Mouse (Mus musculus): Measurements from ENCODE around the gene Cacna1b. TPM values are rescaled to one million over a fixed set of nuclear protein-coding genes. Genes with fewer than 3 reads are reported as not detected.
A peak's percentile ranks its signal among the peaks of the same experiment; 100 is the strongest.

Gene Cacna1b
- polyA plus RNA-seq, 1 experiment from 2014 or later, result 1.7 TPM

DNA sequence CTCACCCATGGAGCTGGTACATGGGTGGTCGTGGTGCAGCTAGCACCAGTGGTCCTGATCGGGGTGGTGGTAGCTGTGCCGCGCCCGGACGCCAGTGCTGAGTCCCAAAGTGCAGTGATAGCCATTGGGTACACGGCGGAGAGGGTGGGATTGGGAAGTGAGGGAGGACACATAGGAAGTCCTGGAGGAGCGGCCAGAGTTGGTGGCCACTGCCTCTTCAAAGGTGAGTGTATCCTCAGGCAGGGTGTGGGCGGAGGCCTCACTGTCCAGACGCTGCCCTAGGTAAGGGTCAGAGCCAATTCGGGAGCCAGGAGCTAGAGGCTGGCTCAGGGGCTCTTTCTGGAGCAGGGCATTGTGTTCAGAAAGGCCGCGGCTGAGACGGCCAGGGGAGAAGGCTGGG, 156.4 kb downstream of the Cacna1b start:
- no peak for ATAC-seq (ENCODE audit: low FRiP score)
- no peaks in the 10 kb centered on the region for H3K36me3 ChIP-seq (ENCODE audit: control insufficient read depth, insufficient read depth, low read length)
- 86% methylated on average over 15 of the region's 15 CpGs for WGBS
- no peaks in the 10 kb centered on the region for H3K27me3 ChIP-seq (ENCODE audit: control insufficient read depth, insufficient read depth, low read length)
- no peak overlapping the region for H3K9ac ChIP-seq (ENCODE audit: low read length)
- H3K9me3 ChIP-seq (ENCODE audit: control insufficient read depth, low read length), result no peaks in the 10 kb centered on the region
- H3K4me2 ChIP-seq, result no peak overlapping the region
- no peak for DNase-seq (ENCODE audit: low spot score, missing footprints)
- peaks cover 3% of the 10 kb centered on the region; the same call in 1 of the 2 replicates for H3K4me1 ChIP-seq (ENCODE audit: control insufficient read depth, insufficient read depth, low read length)
- H3K4me3 ChIP-seq (ENCODE audit: low read depth, low read length), result no peak overlapping the region
- H3K27ac ChIP-seq (ENCODE audit: low read depth, low read length), result no peak overlapping the region

DNA sequence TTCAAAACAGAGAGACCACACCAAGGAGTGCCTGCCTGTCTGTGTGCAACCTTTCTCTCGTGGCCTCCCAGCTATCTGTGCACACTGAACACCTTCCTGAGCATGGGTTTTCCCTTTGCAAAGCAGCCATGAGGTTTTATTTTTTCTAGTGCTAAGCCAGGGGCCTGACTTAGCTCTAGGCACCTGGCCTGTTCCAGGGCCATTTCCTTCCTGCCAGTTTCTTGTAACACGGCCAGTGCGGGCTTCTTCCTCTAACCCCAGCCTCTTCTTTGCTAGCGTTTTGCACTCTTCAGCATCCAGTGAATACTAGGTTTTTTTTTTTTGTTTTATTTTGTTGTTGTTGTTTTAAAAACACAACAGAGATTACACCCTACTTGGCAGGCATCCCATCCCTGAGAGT, 157.9 kb downstream of the Cacna1b start:
- DNase-seq (ENCODE audit: low spot score, missing footprints), result no peak
- Histone ChIP-seq H3K27me3 (ENCODE audit: control insufficient read depth, insufficient read depth, low read length) (no peaks in the 10 kb centered on the region), H3K27ac (ENCODE audit: low read depth, low read length) (no peak overlapping the region), H3K4me3 (ENCODE audit: low read depth, low read length) (no peak overlapping the region), H3K4me1 (ENCODE audit: control insufficient read depth, insufficient read depth, low read length) (peaks cover 3% of the 10 kb centered on the region; the same call in 1 of the 2 replicates), H3K4me2 (no peak overlapping the region), H3K36me3 (ENCODE audit: control insufficient read depth, insufficient read depth, low read length) (no peaks in the 10 kb centered on the region), H3K9me3 (ENCODE audit: control insufficient read depth, low read length) (no peaks in the 10 kb centered on the region), H3K9ac (ENCODE audit: low read length) (no peak overlapping the region)
- ATAC-seq (ENCODE audit: low FRiP score), result no peak
- WGBS, result 85% methylated on average over 4 of the region's 4 CpGs

- DNase-seq (ENCODE audit: low spot score, missing footprints), result no peak
- H3K4me2 ChIP-seq, result no peak overlapping the region
- WGBS, result 93% methylated on average over 4 of the region's 4 CpGs
- no peak overlapping the region for H3K27ac ChIP-seq (ENCODE audit: low read depth, low read length)
- H3K4me1 ChIP-seq (ENCODE audit: control insufficient read depth, insufficient read depth, low read length), result no peaks in the 10 kb centered on the region
- no peaks in the 10 kb centered on the region; the same call in 1 of the 2 replicates for H3K9me3 ChIP-seq (ENCODE audit: control insufficient read depth, low read length)
- H3K27me3 ChIP-seq (ENCODE audit: control insufficient read depth, insufficient read depth, low read length), result no peaks in the 10 kb centered on the region
- H3K9ac ChIP-seq (ENCODE audit: low read length), result no peak overlapping the region
- H3K4me3 ChIP-seq (ENCODE audit: low read depth, low read length), result no peak overlapping the region
- H3K36me3 ChIP-seq (ENCODE audit: control insufficient read depth, insufficient read depth, low read length), result no peaks in the 10 kb centered on the region
- no peak for ATAC-seq (ENCODE audit: low FRiP score)
Observed at GRCm38 (mm10) chr2:24589426-24589825, 173.5 kb downstream of the Cacna1b start.

GRCm38 (mm10) chr2:24587999-24588398, 175.0 kb downstream of the Cacna1b start:
- H3K4me1 ChIP-seq (ENCODE audit: control insufficient read depth, insufficient read depth, low read length), result no peaks in the 10 kb centered on the region
- H3K9ac ChIP-seq (ENCODE audit: low read length), result no peak overlapping the region
- H3K4me3 ChIP-seq (ENCODE audit: low read depth, low read length), result no peak overlapping the region
- no peaks in the 10 kb centered on the region for H3K36me3 ChIP-seq (ENCODE audit: control insufficient read depth, insufficient read depth, low read length)
- ATAC-seq (ENCODE audit: low FRiP score) (no peak), DNase-seq (ENCODE audit: low spot score, missing footprints) (no peak)
- H3K27ac ChIP-seq (ENCODE audit: low read depth, low read length), result no peak overlapping the region
- H3K27me3 ChIP-seq (ENCODE audit: control insufficient read depth, insufficient read depth, low read length), result no peaks in the 10 kb centered on the region
- no peak overlapping the region for H3K4me2 ChIP-seq
- no peaks in the 10 kb centered on the region; the same call in 1 of the 2 replicates for H3K9me3 ChIP-seq (ENCODE audit: control insufficient read depth, low read length)

- H3K27ac ChIP-seq (ENCODE audit: low read depth, low read length), result no peak overlapping the region
- no peaks in the 10 kb centered on the region for H3K36me3 ChIP-seq (ENCODE audit: control insufficient read depth, insufficient read depth, low read length)
- no peaks in the 10 kb centered on the region for H3K27me3 ChIP-seq (ENCODE audit: control insufficient read depth, insufficient read depth, low read length)
- ATAC-seq (ENCODE audit: low FRiP score), result no peak
- no peaks in the 10 kb centered on the region for H3K4me1 ChIP-seq (ENCODE audit: control insufficient read depth, insufficient read depth, low read length)
- 22% methylated on average over 3 of the region's 3 CpGs for WGBS
- H3K4me3 ChIP-seq (ENCODE audit: low read depth, low read length), result no peak overlapping the region
- no peak overlapping the region for H3K9ac ChIP-seq (ENCODE audit: low read length)
- H3K4me2 ChIP-seq, result no peak overlapping the region
- H3K9me3 ChIP-seq (ENCODE audit: control insufficient read depth, low read length), result no peaks in the 10 kb centered on the region
- DNase-seq (ENCODE audit: low spot score, missing footprints), result peak; percentile 89
Observed at GRCm38 (mm10) chr2:24574616-24575015, 188.3 kb downstream of the Cacna1b start.

DNA sequence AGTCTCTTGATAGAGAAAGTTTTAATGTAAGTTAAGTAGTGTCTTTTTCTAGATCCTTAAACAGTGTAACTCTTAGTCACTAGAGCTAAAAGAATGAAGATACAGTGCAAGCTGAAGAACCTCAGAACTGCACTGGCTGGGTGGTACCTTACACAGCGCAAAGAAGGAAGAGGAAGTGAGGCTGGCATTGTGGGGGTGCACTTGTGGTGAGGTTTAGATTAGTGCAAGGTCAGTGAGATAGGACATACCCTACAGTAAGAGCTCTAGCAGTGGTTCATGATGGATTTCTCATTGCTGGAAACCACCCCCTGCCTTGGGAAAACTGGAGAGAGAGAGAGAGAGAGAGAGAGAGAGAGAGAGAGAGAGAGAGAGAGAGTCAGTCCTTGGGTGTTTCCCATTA, 192.0 kb downstream of the Cacna1b start:
- no peak overlapping the region for H3K9ac ChIP-seq (ENCODE audit: low read length)
- no peak overlapping the region for H3K27ac ChIP-seq (ENCODE audit: low read depth, low read length)
- H3K4me3 ChIP-seq (ENCODE audit: low read depth, low read length), result no peak overlapping the region
- H3K9me3 ChIP-seq (ENCODE audit: control insufficient read depth, low read length), result no peaks in the 10 kb centered on the region
- no peaks in the 10 kb centered on the region for H3K36me3 ChIP-seq (ENCODE audit: control insufficient read depth, insufficient read depth, low read length)
- DNase-seq (ENCODE audit: low spot score, missing footprints) (no peak), ATAC-seq (ENCODE audit: low FRiP score) (no peak)
- no peaks in the 10 kb centered on the region for H3K4me1 ChIP-seq (ENCODE audit: control insufficient read depth, insufficient read depth, low read length)
- no peak overlapping the region for H3K4me2 ChIP-seq
- WGBS, result 87% methylated on average over 1 of the region's 1 CpGs
- no peaks in the 10 kb centered on the region for H3K27me3 ChIP-seq (ENCODE audit: control insufficient read depth, insufficient read depth, low read length)

- no peaks in the 10 kb centered on the region for H3K9me3 ChIP-seq (ENCODE audit: control insufficient read depth, low read length)
- DNase-seq (ENCODE audit: low spot score, missing footprints), result peak; percentile 93
- no peak overlapping the region for H3K4me2 ChIP-seq
- 0 out of 2 replicates have a peak, but pooled peaks have one; percentile 46 for ATAC-seq (ENCODE audit: low FRiP score)
- no peak overlapping the region for H3K27ac ChIP-seq (ENCODE audit: low read depth, low read length)
- H3K4me1 ChIP-seq (ENCODE audit: control insufficient read depth, insufficient read depth, low read length), result no peaks in the 10 kb centered on the region
- WGBS, result 15% methylated on average over 3 of the region's 3 CpGs
- H3K27me3 ChIP-seq (ENCODE audit: control insufficient read depth, insufficient read depth, low read length), result no peaks in the 10 kb centered on the region
- H3K4me3 ChIP-seq (ENCODE audit: low read depth, low read length), result no peak overlapping the region
- H3K9ac ChIP-seq (ENCODE audit: low read length), result no peak overlapping the region
- no peaks in the 10 kb centered on the region for H3K36me3 ChIP-seq (ENCODE audit: control insufficient read depth, insufficient read depth, low read length)
Observed at GRCm38 (mm10) chr2:24568555-24568954, 194.4 kb downstream of the Cacna1b start.

DNA sequence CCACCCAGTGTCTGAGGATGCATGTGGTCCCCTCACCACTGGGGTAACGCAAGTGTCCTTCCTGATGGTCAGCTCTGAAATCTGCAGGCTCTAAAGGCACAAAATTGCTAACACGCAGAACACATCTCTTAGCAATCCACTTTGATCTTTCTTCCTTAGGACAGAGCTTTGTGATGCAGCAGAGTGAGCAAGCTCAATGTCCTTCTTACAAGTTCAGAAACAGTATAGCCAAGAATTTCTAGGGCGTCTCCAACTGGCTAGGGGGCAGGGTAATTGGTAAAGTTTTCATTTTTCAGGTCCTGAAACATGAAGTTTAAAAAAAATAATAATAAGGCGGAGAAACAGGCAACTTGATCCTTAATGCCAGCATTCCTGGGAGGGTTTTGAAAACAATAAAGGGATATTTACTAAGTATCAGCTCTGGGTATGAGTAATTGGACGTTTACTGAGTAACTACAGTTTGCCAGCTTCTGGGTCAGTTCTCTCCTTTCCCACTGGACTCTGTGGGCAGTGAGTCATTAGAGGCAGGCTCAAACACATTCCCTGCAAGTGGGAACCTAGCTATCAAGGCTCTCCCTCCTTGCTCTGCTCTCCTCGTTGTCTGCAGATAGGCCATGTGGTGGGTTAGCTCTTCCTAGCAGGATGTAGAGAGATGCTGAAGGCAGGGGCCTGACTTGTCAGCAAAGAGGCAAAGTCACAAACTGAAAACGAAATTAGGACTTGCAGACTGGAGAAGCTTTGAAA, 200.2 kb downstream of the Cacna1b start:
- 72% methylated on average over 7 of the region's 7 CpGs for WGBS
- Histone ChIP-seq H3K4me1 (ENCODE audit: control insufficient read depth, insufficient read depth, low read length) (no peaks in the 10 kb centered on the region), H3K9ac (ENCODE audit: low read length) (no peak overlapping the region), H3K36me3 (ENCODE audit: control insufficient read depth, insufficient read depth, low read length) (no peaks in the 10 kb centered on the region), H3K4me2 (no peak overlapping the region), H3K4me3 (ENCODE audit: low read depth, low read length) (no peak overlapping the region), H3K27me3 (ENCODE audit: control insufficient read depth, insufficient read depth, low read length) (no peaks in the 10 kb centered on the region), H3K27ac (ENCODE audit: low read depth, low read length) (no peak overlapping the region), H3K9me3 (ENCODE audit: control insufficient read depth, low read length) (no peaks in the 10 kb centered on the region)
- ATAC-seq (ENCODE audit: low FRiP score) (no peak), DNase-seq (ENCODE audit: low spot score, missing footprints) (no peak)

- WGBS, result 82% methylated on average over 6 of the region's 6 CpGs
- H3K4me1 ChIP-seq (ENCODE audit: control insufficient read depth, insufficient read depth, low read length), result no peaks in the 10 kb centered on the region
- H3K27me3 ChIP-seq (ENCODE audit: control insufficient read depth, insufficient read depth, low read length), result no peaks in the 10 kb centered on the region
- no peaks in the 10 kb centered on the region for H3K36me3 ChIP-seq (ENCODE audit: control insufficient read depth, insufficient read depth, low read length)
- no peaks in the 10 kb centered on the region for H3K9me3 ChIP-seq (ENCODE audit: control insufficient read depth, low read length)
- no peak overlapping the region for H3K27ac ChIP-seq (ENCODE audit: low read depth, low read length)
- no peak for ATAC-seq (ENCODE audit: low FRiP score)
- no peak for DNase-seq (ENCODE audit: low spot score, missing footprints)
- no peak overlapping the region for H3K4me2 ChIP-seq
- H3K9ac ChIP-seq (ENCODE audit: low read length), result no peak overlapping the region
- no peak overlapping the region for H3K4me3 ChIP-seq (ENCODE audit: low read depth, low read length)
Observed at GRCm38 (mm10) chr2:24561946-24562345, 201.0 kb downstream of the Cacna1b start.
